Mouse (Mus musculus) embryonic facial prominence, embryonic 12.5 days (tissue): ENCODE data around the gene Asb6. TPM values are rescaled to one million over a fixed set of nuclear protein-coding genes. Genes with fewer than 3 reads are reported as not detected.

Experiments used
- ATAC-seq: fragments of 200-750 bp; cut with Nextera tagmentation; 2 replicates; pipeline ENCODE4 v1.8.0; 2017; ENCODE audit not compliant: insufficient number of reproducible peaks, insufficient read depth, low FRiP score, low TSS enrichment
- H3K27ac ChIP-seq: fragments of 300-500 bp; sonication (generic); 2 replicates; pipeline ENCODE4 v1.5.1; 2016; ENCODE audit warnings: mild to moderate bottlenecking
- H3K27me3 ChIP-seq: fragments of 300-500 bp; sonication (generic); 2 replicates; pipeline ENCODE4 v1.6.1; 2016; ENCODE audit warnings: mild to moderate bottlenecking, moderate library complexity
- H3K36me3 ChIP-seq: fragments of 300-500 bp; sonication (generic); 2 replicates; pipeline ENCODE4 v1.6.1; 2016; ENCODE audit warnings: mild to moderate bottlenecking
- H3K4me1 ChIP-seq: fragments of 300-500 bp; sonication (generic); 2 replicates; pipeline ENCODE4 v1.6.1; 2016
- H3K4me2 ChIP-seq: fragments of 300-500 bp; sonication (generic); replicated peaks from 2 replicates; pipeline ENCODE4 v1.6.1; 2016; ENCODE audit warnings: mild to moderate bottlenecking, moderate library complexity
- H3K4me3 ChIP-seq: fragments of 300-500 bp; sonication (generic); 2 replicates; pipeline ENCODE4 v1.5.1; 2016; ENCODE audit warnings: mild to moderate bottlenecking
- H3K9ac ChIP-seq: fragments of 300-500 bp; sonication (generic); 2 replicates; pipeline ENCODE4 v1.6.1; 2016; ENCODE audit warnings: mild to moderate bottlenecking, moderate library complexity
- H3K9me3 ChIP-seq: fragments of 300-500 bp; sonication (generic); 2 replicates; pipeline ENCODE4 v1.6.1; 2016; ENCODE audit warnings: mild to moderate bottlenecking, moderate library complexity
- WGBS: fragments of 180-500 bp; shearing (Covaris S2); methylation state at CpG from one replicate; pipeline ENCODE4 v1.1.7; 2016; 5-methylcytosine and 5-hydroxymethylcytosine counted together
- polyA plus RNA-seq: library from polyadenylated mRNA; unstranded; fragments of >200 nt; fragmentation: Nextera tagmentation; extraction: Ambion mirVana; gene quantifications from 2 replicates; pipeline ENCODE4 v1.2.1, GENCODE M21; 2016

The Asb6 gene
- polyA plus RNA-seq, 1 experiment from 2014 or later = 41.8 TPM

DNA sequence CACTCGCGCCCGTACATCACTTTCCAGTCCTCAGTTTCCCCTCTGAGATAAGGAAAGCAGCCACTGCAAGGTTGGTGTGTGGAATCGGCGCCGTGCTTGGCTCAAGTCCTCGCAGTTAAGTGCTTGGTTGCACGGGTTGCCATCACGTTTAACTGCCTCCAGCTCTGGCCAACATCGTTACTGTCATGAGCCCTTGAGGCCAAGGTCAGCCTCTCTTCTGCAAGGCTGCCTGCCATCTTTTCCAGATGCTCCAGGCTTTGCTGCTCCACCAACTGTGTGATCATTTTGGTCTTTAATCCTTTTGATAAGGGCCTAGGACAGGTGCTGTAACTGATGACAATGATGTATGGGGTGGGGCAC is 21.9 kb downstream of the Asb6 start:
- peak overlapping the region; percentile 83 for H3K27ac ChIP-seq
- 0 out of 2 replicates have a peak, but pooled peaks cover 4% of the 10 kb centered on the region for H3K27me3 ChIP-seq
- no peaks in the 10 kb centered on the region for H3K9me3 ChIP-seq
- H3K4me1 ChIP-seq = peaks cover 12% of the 10 kb centered on the region
- peak overlapping the region; percentile 88 for H3K4me3 ChIP-seq
- peak overlapping the region; percentile 83 for H3K9ac ChIP-seq
- no peak for ATAC-seq
- H3K4me2 ChIP-seq = peak overlapping the region; percentile 96
- H3K36me3 ChIP-seq = peaks cover 26% of the 10 kb centered on the region
- 6% methylated on average over 10 of the region's 10 CpGs for WGBS

DNA sequence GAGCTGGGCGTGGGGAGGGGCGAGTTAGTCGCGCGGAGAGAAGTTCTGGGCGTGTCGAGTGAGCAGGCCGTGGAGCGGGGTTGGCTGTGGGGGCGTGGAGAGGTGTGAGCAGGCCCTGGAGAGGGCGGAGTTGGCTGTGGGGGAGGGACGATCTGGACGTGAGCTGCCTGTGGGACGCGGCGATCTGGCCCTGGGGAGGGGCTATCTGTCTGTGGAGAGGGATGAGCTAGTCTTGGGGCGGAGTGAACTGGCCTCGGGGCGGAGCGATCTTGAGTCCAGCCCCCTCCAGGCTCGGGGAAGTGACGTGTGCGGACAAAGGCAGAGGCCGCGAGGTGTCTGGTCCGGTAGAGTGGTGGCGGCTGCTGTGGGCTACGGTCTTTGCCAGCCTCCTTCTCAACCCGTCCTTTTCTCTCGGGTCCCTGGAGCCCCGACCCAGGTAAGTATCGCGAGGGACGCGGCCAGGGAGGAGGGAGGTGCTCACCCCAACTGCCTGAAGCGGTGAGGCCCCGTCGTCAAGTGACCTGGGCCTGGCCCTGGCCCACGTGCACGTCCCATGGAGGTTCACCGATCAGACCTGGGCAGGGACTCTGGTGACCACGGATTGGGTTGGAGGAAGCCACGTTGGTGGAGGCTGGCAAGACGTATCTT is 22.4 kb downstream of the Asb6 start, which contains the start of gene Ntmt1:
Gene Ntmt1, plus strand, starts transcription at position 179 of the 648 bp plus-strand sequence.
- peak within 1 kb of the TSS; percentile 96 for H3K4me2 ChIP-seq
- H3K36me3 ChIP-seq = peaks cover 21% of the 10 kb centered on the region
- peak; percentile 97 for ATAC-seq
- peaks cover 12% of the 10 kb centered on the region for H3K4me1 ChIP-seq
- no peaks in the 10 kb centered on the region for H3K9me3 ChIP-seq
- peak within 1 kb of the TSS; percentile 83 for H3K9ac ChIP-seq
- WGBS = under 1% methylated on average over 44 of the region's 44 CpGs
- peak within 1 kb of the TSS; percentile 83 for H3K27ac ChIP-seq
- H3K27me3 ChIP-seq = 0 out of 2 replicates have a peak, but pooled peaks cover 9% of the 10 kb centered on the region
- peak within 1 kb of the TSS; percentile 88 for H3K4me3 ChIP-seq

DNA sequence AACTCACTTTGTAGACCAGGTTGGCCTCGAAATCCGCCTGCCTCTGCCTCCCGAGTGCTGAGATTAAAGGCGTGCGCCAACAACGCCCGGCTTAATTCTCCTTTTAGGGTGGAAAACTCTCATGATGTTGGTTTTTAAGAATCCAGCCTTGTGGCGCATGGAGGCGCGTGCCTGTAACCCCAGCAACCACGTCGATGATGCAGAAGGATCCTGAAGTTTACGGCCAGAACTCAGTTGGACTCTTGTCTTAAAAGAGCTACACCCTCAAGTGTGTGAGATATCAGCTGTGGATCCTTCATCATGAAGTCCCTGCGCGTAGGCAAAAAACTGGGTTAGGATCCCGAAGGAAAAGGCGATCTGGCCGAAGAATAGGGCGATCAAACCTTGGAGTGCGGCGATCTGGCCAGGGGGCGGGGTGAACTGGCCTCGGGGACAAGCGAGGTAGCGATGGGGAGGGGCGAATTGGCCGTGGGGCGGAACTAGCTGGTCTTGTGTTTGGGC is 22.9 kb downstream of the Asb6 start:
- 9% methylated on average over 28 of the region's 28 CpGs for WGBS

DNA sequence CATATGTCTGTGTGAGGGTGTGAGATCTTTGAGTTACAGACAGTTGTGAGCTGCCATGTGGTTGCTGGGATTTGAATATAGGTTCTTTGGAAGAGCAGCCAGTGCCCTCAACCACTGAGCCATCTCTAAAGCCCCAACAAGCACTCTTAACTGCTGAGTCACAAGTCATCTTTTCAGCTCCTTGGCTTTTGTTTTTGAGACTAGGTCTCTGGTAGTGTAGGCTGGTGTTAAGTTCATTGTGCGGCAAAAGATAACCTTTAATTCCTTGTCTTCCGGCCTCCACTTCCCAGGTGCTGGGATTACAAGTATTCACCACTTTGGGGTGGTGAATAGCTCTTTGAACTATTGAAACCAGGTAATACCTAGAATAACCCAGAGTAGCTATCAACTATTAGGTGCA is 24.1 kb downstream of the Asb6 start:
- H3K27ac ChIP-seq = no peak overlapping the region
- no peak overlapping the region for H3K4me3 ChIP-seq
- no peak for ATAC-seq
- WGBS = 96% methylated on average over 2 of the region's 2 CpGs
- H3K4me2 ChIP-seq = no peak overlapping the region
- peaks cover 6% of the 10 kb centered on the region; the same call in 1 of the 2 replicates for H3K36me3 ChIP-seq
- H3K4me1 ChIP-seq = peaks cover 21% of the 10 kb centered on the region
- H3K27me3 ChIP-seq = peaks cover 22% of the 10 kb centered on the region
- H3K9me3 ChIP-seq = no peaks in the 10 kb centered on the region
- H3K9ac ChIP-seq = no peak overlapping the region

More for the DNA sequence above, 22.9 kb downstream of the Asb6 start:
- Histone ChIP-seq H3K4me1 (peaks cover 12% of the 10 kb centered on the region), H3K36me3 (peaks cover 16% of the 10 kb centered on the region; the same call in 1 of the 2 replicates), H3K27ac (peak overlapping the region; percentile 83), H3K27me3 (peaks cover 10% of the 10 kb centered on the region; the same call in 1 of the 2 replicates), H3K9me3 (no peaks in the 10 kb centered on the region), H3K4me3 (peak overlapping the region; percentile 88), H3K9ac (peak overlapping the region; percentile 41), H3K4me2 (peak overlapping the region; percentile 96)
- no peak for ATAC-seq

DNA sequence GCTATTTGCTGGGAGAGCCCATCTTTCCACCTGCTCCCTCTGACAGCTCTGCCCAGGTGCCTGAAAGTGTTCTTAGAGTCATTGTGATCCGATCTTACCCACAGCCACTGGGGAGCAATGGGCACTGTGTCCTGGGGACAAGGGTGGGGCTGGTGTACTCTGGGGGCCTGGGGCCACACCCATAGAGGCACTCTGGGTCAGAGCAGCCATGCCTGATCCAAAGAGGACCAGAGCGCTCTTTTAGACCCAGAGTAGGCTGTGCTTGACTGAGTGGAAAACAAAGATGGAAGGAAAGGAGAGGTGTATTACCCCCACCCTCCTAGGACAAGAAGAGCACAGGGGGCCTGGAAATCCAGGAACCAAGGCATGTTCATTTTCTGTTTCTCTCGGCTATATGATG is 26.5 kb downstream of the Asb6 start, which contains the start of gene 1700001O22Rik:
Gene 1700001O22Rik, minus strand, starts transcription at position 58 of the 400 bp plus-strand sequence.
- no peak within 1 kb of the TSS for H3K9ac ChIP-seq
- 80% methylated on average over 3 of the region's 3 CpGs for WGBS
- H3K4me1 ChIP-seq = peaks cover 18% of the 10 kb centered on the region
- no peaks in the 10 kb centered on the region for H3K9me3 ChIP-seq
- no peak for ATAC-seq
- no peak within 1 kb of the TSS for H3K4me3 ChIP-seq
- H3K36me3 ChIP-seq = no peaks in the 10 kb centered on the region
- H3K27ac ChIP-seq = no peak within 1 kb of the TSS
- H3K27me3 ChIP-seq = peaks cover 26% of the 10 kb centered on the region
- H3K4me2 ChIP-seq = no peak within 1 kb of the TSS

DNA sequence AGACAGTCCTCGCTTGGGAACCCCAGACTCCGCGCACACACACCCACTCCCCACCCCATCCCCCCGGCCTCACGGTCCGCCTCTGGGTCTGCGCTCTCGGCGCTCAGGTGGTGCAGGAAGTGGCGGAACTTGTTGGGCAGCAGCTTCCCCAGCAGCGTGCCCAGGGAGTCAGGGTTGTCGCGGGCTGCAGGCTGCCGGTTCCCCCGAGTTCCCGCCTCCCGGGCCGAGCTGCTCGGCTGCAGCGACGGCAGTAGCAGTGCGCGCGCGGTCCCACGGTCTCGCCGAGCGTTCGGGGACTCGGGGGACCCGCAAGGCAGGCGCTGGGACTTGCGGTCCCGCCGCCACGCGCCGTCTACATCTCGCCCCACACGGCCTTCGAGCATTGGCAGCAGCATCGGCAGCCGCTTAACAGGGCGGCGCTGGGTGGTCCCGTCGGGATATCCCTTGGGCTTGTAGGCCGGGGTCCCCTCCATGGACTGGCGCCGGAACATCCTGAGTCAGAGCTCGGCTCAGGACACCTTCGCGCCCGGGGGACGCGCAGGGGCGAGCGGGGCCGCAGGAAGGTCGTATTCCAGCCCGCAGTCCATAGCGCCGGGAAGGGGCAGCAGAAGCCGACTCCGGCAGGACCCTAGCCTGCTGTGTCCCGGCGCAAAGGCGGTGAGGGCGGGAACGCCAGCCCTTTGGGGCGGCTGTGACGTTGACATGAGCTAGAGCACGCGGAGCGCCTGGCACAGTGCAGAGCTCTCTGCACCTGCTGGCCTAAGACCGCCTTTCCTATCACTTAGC is 28.9 kb downstream of the Asb6 start:
- peaks cover 26% of the 10 kb centered on the region for H3K27me3 ChIP-seq
- ATAC-seq = no peak
- under 1% methylated on average over 76 of the region's 77 CpGs for WGBS

DNA sequence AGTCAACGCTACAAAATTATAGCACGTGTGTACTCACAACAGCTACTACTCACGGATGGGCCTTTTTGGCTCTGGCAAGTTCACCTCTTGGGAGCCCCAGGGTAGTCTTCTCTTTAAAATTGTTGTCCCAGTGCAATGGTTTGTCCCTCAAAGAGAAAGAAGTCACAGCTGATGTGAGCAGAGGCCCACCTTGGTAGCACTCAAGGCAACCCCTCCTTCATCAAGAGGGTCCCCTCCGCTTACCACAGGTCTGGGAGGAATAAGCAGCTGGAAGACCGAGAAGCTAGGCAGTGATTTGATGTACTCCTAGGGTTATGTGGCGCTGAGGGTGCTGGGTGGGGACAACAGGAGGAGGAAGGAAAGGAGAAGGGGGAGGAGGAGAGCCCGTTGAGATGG is 29.5 kb downstream of the Asb6 start:
- ATAC-seq = no peak
- H3K4me2 ChIP-seq = peak overlapping the region; percentile 96
- WGBS = 29% methylated on average over 7 of the region's 7 CpGs
- H3K27me3 ChIP-seq = peaks cover 26% of the 10 kb centered on the region
- H3K4me1 ChIP-seq = peaks cover 35% of the 10 kb centered on the region
- H3K9ac ChIP-seq = peak overlapping the region; percentile 66; the same call in 1 of the 2 replicates
- H3K4me3 ChIP-seq = peak overlapping the region; percentile 50
- H3K27ac ChIP-seq = no peak overlapping the region
- no peaks in the 10 kb centered on the region for H3K9me3 ChIP-seq
- H3K36me3 ChIP-seq = no peaks in the 10 kb centered on the region

More for the DNA sequence above, 28.9 kb downstream of the Asb6 start:
- H3K9ac ChIP-seq = peak overlapping the region; percentile 66
- no peaks in the 10 kb centered on the region for H3K9me3 ChIP-seq
- peaks cover 29% of the 10 kb centered on the region for H3K4me1 ChIP-seq
- H3K4me3 ChIP-seq = peak overlapping the region; percentile 50
- H3K36me3 ChIP-seq = no peaks in the 10 kb centered on the region
- H3K4me2 ChIP-seq = peak overlapping the region; percentile 96
- no peak overlapping the region for H3K27ac ChIP-seq

DNA sequence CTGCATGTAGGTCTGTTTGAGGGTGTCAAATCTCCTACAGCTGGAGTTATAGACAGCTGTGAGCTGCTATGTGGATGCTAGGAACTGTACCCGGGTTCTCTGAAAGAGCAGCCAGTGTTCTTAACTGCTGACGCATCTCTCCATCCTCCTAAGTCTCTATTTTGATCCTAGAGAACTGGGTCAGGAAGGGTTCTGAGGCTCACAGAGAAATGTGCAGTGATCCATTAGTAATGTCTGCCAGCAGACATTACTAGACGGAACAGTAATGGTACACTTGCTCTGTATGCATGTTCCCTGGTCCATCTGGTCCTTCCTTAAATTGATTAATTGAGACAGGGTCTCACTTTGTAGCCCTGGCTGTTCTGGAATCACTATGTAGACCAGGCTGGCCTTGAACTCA is 30.7 kb downstream of the Asb6 start:
- Histone ChIP-seq H3K9ac (no peak overlapping the region), H3K27me3 (peaks cover 26% of the 10 kb centered on the region), H3K4me1 (peaks cover 38% of the 10 kb centered on the region), H3K36me3 (no peaks in the 10 kb centered on the region), H3K4me2 (no peak overlapping the region), H3K4me3 (no peak overlapping the region), H3K27ac (no peak overlapping the region), H3K9me3 (no peaks in the 10 kb centered on the region)
- 80% methylated on average over 3 of the region's 3 CpGs for WGBS
- ATAC-seq = no peak

DNA sequence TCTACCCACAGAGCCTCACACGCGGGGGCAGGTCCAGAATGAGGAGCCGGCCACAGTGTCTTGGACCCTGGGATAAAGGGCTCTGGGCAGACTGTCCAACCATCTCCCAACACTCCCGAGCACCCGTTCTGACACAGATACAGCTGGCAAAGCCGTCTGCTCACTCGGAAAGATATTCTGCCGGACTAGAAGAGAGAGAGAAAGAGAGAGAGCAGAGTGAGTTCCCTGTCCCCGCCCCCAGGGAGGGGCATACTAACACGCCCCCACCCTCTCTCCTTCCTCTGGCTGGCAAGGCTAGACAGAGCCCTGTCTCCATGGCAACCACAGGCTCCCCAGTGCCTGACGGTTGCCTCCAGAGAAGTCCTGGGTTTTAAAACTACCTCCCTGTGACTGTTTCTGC is 33.8 kb downstream of the Asb6 start:
- H3K4me2 ChIP-seq = peak overlapping the region; percentile 41
- H3K36me3 ChIP-seq = no peaks in the 10 kb centered on the region
- no peak overlapping the region for H3K9ac ChIP-seq
- peak; percentile 71 for ATAC-seq
- no peaks in the 10 kb centered on the region for H3K9me3 ChIP-seq
- H3K4me1 ChIP-seq = peaks cover 36% of the 10 kb centered on the region
- H3K27me3 ChIP-seq = peaks cover 8% of the 10 kb centered on the region; the same call in 1 of the 2 replicates
- peak overlapping the region; percentile 65 for H3K27ac ChIP-seq
- WGBS = 2% methylated on average over 11 of the region's 11 CpGs
- peak overlapping the region; percentile 14; the same call in 1 of the 2 replicates for H3K4me3 ChIP-seq

DNA sequence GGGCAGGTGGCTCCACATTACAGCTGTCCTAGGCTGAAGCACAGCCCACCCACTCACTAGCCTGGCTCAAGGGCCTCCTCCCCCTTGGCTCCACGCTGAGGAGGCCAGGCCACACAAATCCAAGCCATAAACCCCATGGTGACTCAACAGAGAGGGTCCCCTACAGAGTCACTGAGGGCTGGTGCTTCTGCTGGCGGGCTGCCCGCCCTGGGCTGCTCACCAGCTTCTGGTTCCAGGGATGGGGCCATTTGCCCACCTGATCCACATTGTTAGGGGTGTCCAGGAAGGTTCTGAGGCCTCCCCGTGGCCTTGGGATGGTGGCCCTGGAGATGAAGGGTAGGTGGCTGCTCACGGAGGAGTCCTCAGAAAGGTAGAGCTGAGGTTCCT is 34.3 kb downstream of the Asb6 start:
- Histone ChIP-seq H3K27me3 (peaks cover 3% of the 10 kb centered on the region; the same call in 1 of the 2 replicates), H3K36me3 (no peaks in the 10 kb centered on the region), H3K4me3 (no peak overlapping the region), H3K4me1 (peaks cover 31% of the 10 kb centered on the region), H3K9ac (no peak overlapping the region), H3K9me3 (no peaks in the 10 kb centered on the region), H3K4me2 (peak overlapping the region; percentile 41), H3K27ac (peak overlapping the region; percentile 65)
- 61% methylated on average over 5 of the region's 5 CpGs for WGBS
- 0 out of 2 replicates have a peak, but pooled peaks have one; percentile 9 for ATAC-seq

DNA sequence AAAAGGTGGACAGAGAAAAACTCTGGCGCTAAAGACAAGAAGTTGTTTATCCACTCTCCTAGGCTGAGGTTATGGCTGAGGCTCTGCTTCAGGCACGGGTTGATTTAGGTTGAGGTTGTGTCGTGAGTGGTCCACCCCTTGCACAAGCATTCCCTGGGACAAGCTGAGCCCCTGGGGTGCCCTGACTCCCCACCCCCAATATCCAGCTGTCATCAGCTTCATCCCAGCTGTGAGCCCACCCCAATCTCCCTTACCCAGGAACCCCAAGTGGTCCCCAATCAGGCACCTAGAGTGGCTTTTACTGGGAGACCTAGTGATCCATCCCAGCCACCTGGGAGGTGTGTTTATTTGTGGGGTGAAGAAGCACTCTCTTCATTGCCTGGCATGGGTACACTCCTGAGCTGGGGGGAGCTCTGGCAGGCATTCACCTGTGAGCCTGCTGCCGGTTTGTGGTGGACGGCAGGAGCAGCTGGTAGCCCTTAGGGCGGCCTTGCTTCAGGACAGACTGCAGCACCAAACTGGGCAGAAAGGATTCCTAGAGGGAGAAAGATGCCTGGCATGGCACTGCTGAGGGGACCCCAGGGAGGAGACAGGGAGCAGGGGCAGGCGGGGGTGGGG is 34.8 kb downstream of the Asb6 start:
- 72% methylated on average over 7 of the region's 7 CpGs for WGBS
- H3K4me3 ChIP-seq = no peak overlapping the region
- no peak overlapping the region for H3K4me2 ChIP-seq
- no peak for ATAC-seq
- no peaks in the 10 kb centered on the region for H3K36me3 ChIP-seq
- no peak overlapping the region for H3K9ac ChIP-seq
- H3K27ac ChIP-seq = peak overlapping the region; percentile 65
- H3K4me1 ChIP-seq = peaks cover 27% of the 10 kb centered on the region
- no peaks in the 10 kb centered on the region for H3K9me3 ChIP-seq
- H3K27me3 ChIP-seq = no peaks in the 10 kb centered on the region
